Mouse (Mus musculus) embryonic facial prominence, embryonic 13.5 days (tissue): ENCODE data around the gene Zbtb16. TPM values are rescaled to one million over a fixed set of nuclear protein-coding genes. Genes with fewer than 3 reads are reported as not detected.

ENCODE experiments used
- ATAC-seq: fragments of 200-750 bp; cut with Nextera tagmentation; 2 replicates; pipeline ENCODE4 v1.8.0; 2017; ENCODE audit warnings: low read depth; ENCODE audit not compliant: insufficient number of reproducible peaks, insufficient read depth, low FRiP score, low TSS enrichment
- H3K27ac ChIP-seq: fragments of 300-500 bp; sonication (generic); 2 replicates; pipeline ENCODE4 v1.5.1; 2015; ENCODE audit warnings: moderate library complexity, mild to moderate bottlenecking, inconsistent platforms
- H3K27me3 ChIP-seq: fragments of 300-500 bp; sonication (generic); 2 replicates; pipeline ENCODE4 v1.6.1; 2015; ENCODE audit warnings: mild to moderate bottlenecking, inconsistent platforms
- H3K36me3 ChIP-seq: fragments of 300-500 bp; sonication (generic); 2 replicates; pipeline ENCODE4 v1.6.1; 2015; ENCODE audit warnings: mild to moderate bottlenecking, inconsistent platforms
- H3K4me1 ChIP-seq: fragments of 300-500 bp; sonication (generic); 2 replicates; pipeline ENCODE4 v1.6.1; 2015; ENCODE audit warnings: inconsistent platforms
- H3K4me2 ChIP-seq: fragments of 300-500 bp; sonication (generic); 2 replicates; pipeline ENCODE4 v1.6.1; 2015; ENCODE audit warnings: moderate library complexity, mild to moderate bottlenecking, inconsistent platforms
- H3K4me3 ChIP-seq: fragments of 300-500 bp; sonication (generic); 2 replicates; pipeline ENCODE4 v1.5.1; 2015; ENCODE audit warnings: mild to moderate bottlenecking, inconsistent platforms
- H3K9ac ChIP-seq: fragments of 300-500 bp; sonication (generic); 2 replicates; pipeline ENCODE4 v1.6.1; 2015; ENCODE audit warnings: mild to moderate bottlenecking, inconsistent platforms
- H3K9me3 ChIP-seq: fragments of 300-500 bp; sonication (generic); 2 replicates; pipeline ENCODE4 v1.6.1; 2016; ENCODE audit warnings: inconsistent platforms
- WGBS: fragments of 180-500 bp; shearing (Covaris S2); methylation state at CpG from one replicate; pipeline ENCODE4 v1.1.7; 2015; ENCODE audit warnings: mixed read lengths; 5-methylcytosine and 5-hydroxymethylcytosine counted together
- polyA plus RNA-seq: library from polyadenylated mRNA; unstranded; fragments of >200 nt; fragmentation: Nextera tagmentation; extraction: Ambion mirVana; gene quantifications from 2 replicates; pipeline ENCODE4 v1.2.1, GENCODE M21; 2015

The Zbtb16 gene
- polyA plus RNA-seq, 1 experiment from 2014 or later, result 2.2 TPM

GRCm38 (mm10) chr9:48609734-48610133 is 226.3 kb downstream of the Zbtb16 start:
- Histone ChIP-seq H3K9me3 (no peaks in the 10 kb centered on the region), H3K36me3 (no peaks in the 10 kb centered on the region), H3K9ac (no peak overlapping the region), H3K27me3 (no peaks in the 10 kb centered on the region), H3K4me2 (no peak overlapping the region), H3K4me3 (no peak overlapping the region), H3K27ac (no peak overlapping the region), H3K4me1 (peaks cover 10% of the 10 kb centered on the region; the same call in 1 of the 2 replicates)
- no peak for ATAC-seq
- 75% methylated on average over 4 of the region's 4 CpGs for WGBS

GRCm38 (mm10) chr9:48607417-48607816 is 228.6 kb downstream of the Zbtb16 start:
- Histone ChIP-seq H3K4me2 (no peak overlapping the region), H3K4me3 (no peak overlapping the region), H3K9ac (no peak overlapping the region), H3K27me3 (no peaks in the 10 kb centered on the region), H3K27ac (no peak overlapping the region), H3K9me3 (no peaks in the 10 kb centered on the region), H3K4me1 (peaks cover 10% of the 10 kb centered on the region; the same call in 1 of the 2 replicates), H3K36me3 (no peaks in the 10 kb centered on the region)
- WGBS, result 70% methylated on average over 7 of the region's 7 CpGs
- ATAC-seq, result no peak

GRCm38 (mm10) chr9:48606171-48606570 is 229.9 kb downstream of the Zbtb16 start:
- 84% methylated on average over 7 of the region's 7 CpGs for WGBS
- Histone ChIP-seq H3K4me2 (no peak overlapping the region), H3K9ac (no peak overlapping the region), H3K4me3 (no peak overlapping the region), H3K27ac (no peak overlapping the region), H3K9me3 (no peaks in the 10 kb centered on the region), H3K4me1 (peaks cover 9% of the 10 kb centered on the region; the same call in 1 of the 2 replicates), H3K27me3 (no peaks in the 10 kb centered on the region), H3K36me3 (no peaks in the 10 kb centered on the region)
- ATAC-seq, result no peak

- Histone ChIP-seq H3K27ac (no peak overlapping the region), H3K4me2 (no peak overlapping the region), H3K27me3 (no peaks in the 10 kb centered on the region), H3K9me3 (no peaks in the 10 kb centered on the region), H3K4me1 (peaks cover 7% of the 10 kb centered on the region; the same call in 1 of the 2 replicates), H3K9ac (no peak overlapping the region), H3K4me3 (no peak overlapping the region), H3K36me3 (no peaks in the 10 kb centered on the region)
- 87% methylated on average over 5 of the region's 5 CpGs for WGBS
- ATAC-seq, result no peak
These were observed 230.3 kb downstream of the Zbtb16 start for GRCm38 (mm10) chr9:48605697-48606096.

- H3K9ac ChIP-seq, result no peak within 1 kb of the TSS
- H3K27ac ChIP-seq, result no peak within 1 kb of the TSS
- no peaks in the 10 kb centered on the region for H3K27me3 ChIP-seq
- H3K4me3 ChIP-seq, result no peak within 1 kb of the TSS
- no peak within 1 kb of the TSS for H3K4me2 ChIP-seq
- H3K36me3 ChIP-seq, result no peaks in the 10 kb centered on the region
- H3K9me3 ChIP-seq, result no peaks in the 10 kb centered on the region
- WGBS, result 27% methylated on average over 8 of the region's 8 CpGs
- no peak for ATAC-seq
- H3K4me1 ChIP-seq, result peaks cover 7% of the 10 kb centered on the region; the same call in 1 of the 2 replicates
These were observed 231.0 kb downstream of the Zbtb16 start, which contains the start of gene Nnmt for GRCm38 (mm10) chr9:48604939-48605598. Gene Nnmt, minus strand, starts transcription at chr9:48605153.

Other genes with a start within 250 kb of the Zbtb16 start
- gene Nnmt, start 231.1 kb downstream of the Zbtb16 start, polyA plus RNA-seq, result 3.5 and 4.4 TPM in 2 replicates
- 1.2 and 1.5 TPM in 2 replicates for gene Htr3a, start 74.9 kb upstream of the Zbtb16 start, polyA plus RNA-seq
- gene Htr3b, start 128.8 kb upstream of the Zbtb16 start, polyA plus RNA-seq, result 0.08 and 0.28 TPM in 2 replicates
- gene Usp28, start 149.2 kb upstream of the Zbtb16 start, polyA plus RNA-seq, result 35.4 and 35.8 TPM in 2 replicates
- gene Zw10, start 219.4 kb upstream of the Zbtb16 start, polyA plus RNA-seq, result 46.7 and 47.0 TPM in 2 replicates
- 0.21 and 0.62 TPM in 2 replicates for gene Tmprss5, start 245.0 kb upstream of the Zbtb16 start, polyA plus RNA-seq